Mouse (Mus musculus) midbrain, postnatal 0 days (tissue): ENCODE measurements at regions not wholly inside any gene's neighbourhood (a gene's known extent, or its start where the extent isn't known, plus 50 kb on each side); places are given as distances from the start of the nearest gene placed in this dataset.
"Not testable (repeated sequence)": the region's sequence is repeated elsewhere in the genome, so short reads cannot be mapped to it uniquely, and the experiment has no call there.

Experiments
- ATAC-seq: fragments of 200-750 bp; cut with Nextera tagmentation; 2 replicates; pipeline ENCODE4 v1.8.0; 2017; ENCODE audit warnings: moderate number of reproducible peaks, mild to moderate bottlenecking, moderate TSS enrichment, moderate library complexity; ENCODE audit not compliant: low FRiP score
- DNase-seq: peaks from one replicate; pipeline ENCODE4 v3.0.0-alpha.2; 2015; ENCODE audit warnings: low spot score
- H3K27ac ChIP-seq: fragments of 300-500 bp; sonication (generic); 2 replicates; pipeline ENCODE4 v1.5.1; 2014; ENCODE audit warnings: low read depth, mild to moderate bottlenecking, low read length, mixed read lengths
- H3K27me3 ChIP-seq: fragments of 300-500 bp; sonication (generic); 2 replicates; pipeline ENCODE4 v1.6.1; 2014; ENCODE audit warnings: low read length, control low read depth, mixed read lengths; ENCODE audit not compliant: insufficient read depth
- H3K36me3 ChIP-seq: fragments of 300-500 bp; sonication (generic); 2 replicates; pipeline ENCODE4 v1.6.1; 2014; ENCODE audit warnings: low read length, control low read depth, mixed read lengths; ENCODE audit not compliant: insufficient read depth
- H3K4me1 ChIP-seq: fragments of 300-500 bp; sonication (generic); 2 replicates; pipeline ENCODE4 v1.6.1; 2014; ENCODE audit warnings: mild to moderate bottlenecking, control low read depth, antibody characterized with exemption, low read length, mixed read lengths; ENCODE audit not compliant: insufficient read depth
- H3K4me2 ChIP-seq: fragments of 300-500 bp; sonication (generic); 2 replicates; pipeline ENCODE4 v1.6.1; 2014; ENCODE audit warnings: low read depth, mild to moderate bottlenecking, low read length, mixed read lengths; ENCODE audit not compliant: poor library complexity, severe bottlenecking
- H3K4me3 ChIP-seq: fragments of 300-500 bp; sonication (generic); 2 replicates; pipeline ENCODE4 v1.5.1; 2014; ENCODE audit warnings: low read depth, mild to moderate bottlenecking, low read length, moderate library complexity
- H3K9ac ChIP-seq: fragments of 300-500 bp; sonication (generic); replicated peaks from 2 replicates; pipeline ENCODE4 v1.6.1; 2014; ENCODE audit warnings: mild to moderate bottlenecking, low read length, moderate library complexity, mixed read lengths; ENCODE audit not compliant: poor library complexity, severe bottlenecking
- H3K9me3 ChIP-seq: fragments of 300-500 bp; sonication (generic); 2 replicates; pipeline ENCODE4 v1.6.1; 2016; ENCODE audit warnings: low read length, control low read depth
- CTCF ChIP-seq: IDR thresholded peaks from 2 replicates; pipeline ENCODE4 v1.5.1; 2016; ENCODE audit warnings: antibody characterized with exemption, mild to moderate bottlenecking
- WGBS: fragments of 180-500 bp; shearing (Covaris S2); extraction: QIAGEN DNeasy Blood & Tissue Kit; methylation state at CpG from one replicate; pipeline ENCODE4 v1.1.7; 2014; 5-methylcytosine and 5-hydroxymethylcytosine counted together

DNA sequence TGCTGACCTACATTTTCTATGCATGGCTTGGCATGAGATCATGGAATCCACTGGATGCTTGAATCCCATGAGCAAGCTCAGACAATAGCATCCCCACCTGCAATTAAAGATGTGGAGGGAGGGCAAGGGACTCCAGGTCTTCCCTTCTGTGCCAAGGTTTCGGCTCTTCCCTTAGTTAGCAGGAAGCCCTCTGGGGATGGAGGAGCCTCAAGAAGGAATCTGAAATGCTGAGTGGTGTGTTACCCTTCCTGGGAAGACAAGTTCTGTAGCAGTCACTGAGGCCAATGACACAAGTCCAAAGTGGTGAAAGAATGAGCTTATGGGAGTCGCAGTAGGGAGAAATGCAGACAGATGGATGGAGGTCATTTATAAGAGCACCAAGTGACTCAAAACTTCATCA, 125.4 kb upstream of the Dapk1 start:
- H3K9ac ChIP-seq = no peak overlapping the region
- H3K4me2 ChIP-seq = no peak overlapping the region
- H3K36me3 ChIP-seq = no peaks in the 10 kb centered on the region
- H3K4me3 ChIP-seq = no peak overlapping the region
- 0 out of 2 replicates have a peak, but pooled peaks cover 12% of the 10 kb centered on the region for H3K27me3 ChIP-seq
- 94% methylated on average over 2 of the region's 2 CpGs for WGBS
- no peak for DNase-seq
- no peak for ATAC-seq
- no peak overlapping the region for H3K27ac ChIP-seq
- TF ChIP-seq CTCF = no peak
- H3K4me1 ChIP-seq = no peaks in the 10 kb centered on the region
- no peaks in the 10 kb centered on the region for H3K9me3 ChIP-seq

DNA sequence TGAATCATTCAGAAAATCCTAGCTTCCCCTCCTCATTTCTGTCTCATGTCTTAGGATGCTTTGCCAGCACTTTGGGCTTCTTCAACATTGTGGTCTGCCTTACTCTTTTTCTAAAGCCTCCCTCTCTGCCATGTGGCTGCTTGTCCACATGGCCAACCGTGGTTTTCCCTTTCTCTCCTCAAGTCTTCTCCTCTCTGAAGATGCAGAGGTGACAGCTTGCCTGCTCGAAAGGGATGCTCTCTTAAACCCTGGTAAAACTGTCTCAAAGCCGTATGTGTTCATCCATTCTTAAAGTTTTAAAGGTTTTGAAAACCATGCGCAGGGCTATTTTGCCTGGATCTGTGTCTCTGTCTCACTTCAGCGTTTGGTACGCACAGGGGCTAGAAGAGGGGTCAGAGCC, 123.4 kb upstream of the Dapk1 start:
- 69% methylated on average over 6 of the region's 6 CpGs for WGBS

DNA sequence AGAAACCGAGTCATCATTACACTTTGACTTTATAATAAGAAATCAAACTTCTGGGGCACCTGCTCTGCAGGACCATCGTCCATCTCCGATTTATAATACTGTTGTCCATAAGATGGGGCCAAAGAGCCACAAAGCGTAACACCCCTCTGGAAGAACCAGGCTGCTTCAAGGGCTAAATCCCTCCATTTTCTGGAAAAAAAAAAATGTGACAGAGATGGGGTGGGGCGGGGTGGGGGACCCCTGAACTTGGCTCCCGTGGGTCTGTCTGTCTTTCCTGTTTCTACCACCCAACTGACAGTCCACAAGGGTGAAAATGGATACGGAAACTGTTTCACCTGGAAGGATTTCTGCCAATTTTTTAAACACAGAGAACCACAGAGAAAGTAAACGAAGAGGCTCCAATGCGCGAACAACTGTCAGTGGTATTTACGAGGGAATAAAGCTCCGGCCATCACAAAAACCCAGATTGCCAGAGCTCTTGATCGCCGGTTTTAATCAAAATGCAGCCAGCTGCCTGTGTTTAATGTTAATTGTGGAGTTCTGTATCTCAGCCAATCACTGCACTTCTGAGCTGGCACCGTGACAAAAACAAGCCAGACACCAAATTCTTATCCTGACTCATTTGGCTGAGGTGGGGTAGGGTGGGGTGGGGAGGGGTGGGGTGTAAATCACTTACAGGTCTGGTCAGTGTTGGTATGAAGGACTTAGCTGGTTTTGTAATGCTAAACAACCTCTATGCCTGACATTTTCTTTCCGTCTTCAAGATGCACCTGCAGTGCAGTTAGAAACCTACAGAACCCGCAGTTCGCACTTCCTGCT, 122.5 kb upstream of the Dapk1 start:
- peak; percentile 79 for TF ChIP-seq CTCF
- ATAC-seq (peak; percentile 53), DNase-seq (peak; percentile 75)
- H3K4me2 ChIP-seq = peak overlapping the region; percentile 57
- no peaks in the 10 kb centered on the region for H3K36me3 ChIP-seq
- H3K4me3 ChIP-seq = peak overlapping the region; percentile 37
- peak overlapping the region; percentile 36; the same call in 1 of the 2 replicates for H3K9ac ChIP-seq
- H3K4me1 ChIP-seq = no peaks in the 10 kb centered on the region
- H3K9me3 ChIP-seq = no peaks in the 10 kb centered on the region
- H3K27me3 ChIP-seq = 0 out of 2 replicates have a peak, but pooled peaks cover 12% of the 10 kb centered on the region
- H3K27ac ChIP-seq = no peak overlapping the region
- 4% methylated on average over 18 of the region's 18 CpGs for WGBS

More for the DNA sequence above, 123.4 kb upstream of the Dapk1 start:
- ATAC-seq = no peak
- H3K27me3 ChIP-seq = 0 out of 2 replicates have a peak, but pooled peaks cover 12% of the 10 kb centered on the region
- H3K4me1 ChIP-seq = no peaks in the 10 kb centered on the region
- H3K27ac ChIP-seq = no peak overlapping the region
- no peaks in the 10 kb centered on the region for H3K9me3 ChIP-seq
- H3K4me3 ChIP-seq = no peak overlapping the region
- H3K9ac ChIP-seq = no peak overlapping the region
- no peak for TF ChIP-seq CTCF
- no peaks in the 10 kb centered on the region for H3K36me3 ChIP-seq
- no peak overlapping the region for H3K4me2 ChIP-seq
- no peak for DNase-seq

DNA sequence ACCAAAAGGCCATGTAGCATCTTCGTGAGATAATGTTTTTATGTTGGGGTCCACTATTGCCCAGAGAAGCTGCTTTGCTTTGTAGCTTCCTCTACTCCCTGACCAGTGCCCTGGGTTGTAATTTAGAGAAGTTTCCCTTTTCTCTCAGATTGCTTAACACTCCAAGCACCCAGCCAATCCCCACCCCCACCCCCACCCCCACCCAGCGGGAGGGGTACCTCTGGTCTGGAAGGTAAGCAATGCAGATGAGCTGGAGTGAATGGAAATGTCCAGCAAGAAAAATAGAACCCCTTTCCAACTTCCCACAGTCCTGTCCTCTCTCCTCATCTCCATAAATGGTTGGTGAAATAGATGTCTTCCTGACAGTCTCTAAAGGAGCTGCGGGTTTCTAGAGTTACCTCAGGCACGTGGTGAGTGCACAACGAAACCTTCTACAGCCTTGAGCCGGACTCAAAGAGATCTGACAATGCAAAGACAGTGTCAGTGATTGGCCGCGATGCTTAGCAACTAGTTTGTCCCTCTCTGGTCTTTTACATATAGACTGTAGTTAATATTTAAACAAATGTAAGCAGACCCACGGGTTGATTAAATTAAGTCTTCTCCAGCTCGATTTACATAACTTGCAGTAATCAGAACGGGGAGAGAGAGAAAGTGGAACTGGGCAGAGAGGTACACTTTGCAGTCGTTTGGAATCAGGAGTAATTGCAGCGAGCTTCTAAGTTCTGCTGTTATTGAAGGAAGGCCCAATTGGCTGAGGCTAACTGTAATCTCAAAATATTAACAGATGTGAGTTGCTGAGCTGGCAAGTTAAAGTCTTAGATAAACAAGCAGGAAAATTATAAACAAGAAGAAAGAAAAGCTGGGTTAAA, 121.7 kb upstream of the Dapk1 start:
- Histone ChIP-seq H3K4me2 (peak overlapping the region; percentile 57), H3K27me3 (0 out of 2 replicates have a peak, but pooled peaks cover 12% of the 10 kb centered on the region), H3K36me3 (no peaks in the 10 kb centered on the region), H3K4me1 (no peaks in the 10 kb centered on the region), H3K9me3 (no peaks in the 10 kb centered on the region), H3K27ac (no peak overlapping the region), H3K4me3 (no peak overlapping the region; the same call in 1 of the 2 replicates), H3K9ac (no peak overlapping the region)
- DNase-seq (no peak), ATAC-seq (peak; percentile 24; the same call in 1 of the 2 replicates)
- WGBS = 18% methylated on average over 13 of the region's 13 CpGs
- no peak for TF ChIP-seq CTCF

DNA sequence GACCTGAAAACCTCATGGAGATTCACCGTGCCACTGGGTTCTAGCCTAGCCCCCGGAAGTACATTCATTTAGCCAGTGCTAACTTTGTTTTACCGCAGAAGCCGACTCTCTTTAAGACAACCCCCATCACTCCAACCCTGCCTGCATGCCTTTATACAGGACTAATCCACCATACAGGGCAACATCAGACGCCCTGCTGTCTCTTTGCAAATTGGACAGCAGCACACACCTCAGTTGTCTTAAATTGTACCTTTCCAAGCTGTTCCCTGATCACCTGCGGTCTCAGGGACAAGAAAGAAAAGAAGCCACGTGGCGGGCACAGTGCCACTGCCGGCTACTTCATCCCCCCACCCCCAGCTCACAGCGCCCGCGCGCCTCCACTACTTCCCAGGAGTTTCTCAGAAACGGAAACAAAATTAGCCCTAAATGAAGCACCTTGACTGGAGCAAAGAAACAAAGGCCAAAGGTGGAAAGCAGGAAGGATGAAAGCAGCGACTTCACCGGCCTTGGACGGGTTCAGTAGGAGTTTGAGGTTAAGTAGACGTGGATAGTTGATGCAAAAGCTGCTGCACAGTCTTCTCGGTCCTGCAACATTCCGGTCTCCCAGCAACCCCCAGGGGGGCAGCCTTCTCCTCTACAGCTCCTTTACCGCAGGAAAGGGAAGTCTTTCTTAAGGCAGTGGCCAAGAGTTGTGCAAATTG, 120.9 kb upstream of the Dapk1 start:
- Histone ChIP-seq H3K9ac (no peak overlapping the region), H3K36me3 (no peaks in the 10 kb centered on the region), H3K27ac (no peak overlapping the region), H3K4me1 (no peaks in the 10 kb centered on the region), H3K9me3 (no peaks in the 10 kb centered on the region), H3K4me2 (peak overlapping the region; percentile 20; the same call in 1 of the 2 replicates), H3K27me3 (0 out of 2 replicates have a peak, but pooled peaks cover 12% of the 10 kb centered on the region), H3K4me3 (no peak overlapping the region; the same call in 1 of the 2 replicates)
- TF ChIP-seq CTCF = no peak
- 4% methylated on average over 21 of the region's 21 CpGs for WGBS
- DNase-seq (no peak), ATAC-seq (no peak)

DNA sequence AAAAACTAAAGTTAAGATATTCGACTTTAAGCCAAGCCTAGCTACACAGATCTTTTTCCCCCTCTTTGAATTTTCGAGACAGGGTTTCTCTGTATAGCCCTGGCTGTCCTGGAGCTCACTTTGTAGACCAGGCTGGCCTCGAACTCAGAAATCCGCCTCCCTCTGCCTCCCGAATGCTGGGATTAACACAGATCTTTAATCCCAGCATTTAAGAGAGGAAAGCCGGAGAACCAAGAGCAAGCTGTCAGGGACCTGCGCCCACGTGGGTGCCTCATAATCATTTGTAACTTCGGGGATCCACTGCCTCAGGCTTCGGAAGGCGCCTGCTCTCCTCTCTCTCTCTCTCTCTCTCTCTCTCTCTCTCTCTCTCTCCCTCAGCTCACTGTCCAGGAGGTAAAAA, 120.3 kb upstream of the Dapk1 start:
- H3K9ac ChIP-seq, DNase-seq, H3K4me3 ChIP-seq, H3K4me1 ChIP-seq, ATAC-seq, H3K27ac ChIP-seq, H3K4me2 ChIP-seq, H3K9me3 ChIP-seq, H3K36me3 ChIP-seq: not testable (repeated sequence)
- WGBS = 61% methylated on average over 11 of the region's 11 CpGs
- H3K27me3 ChIP-seq = 0 out of 2 replicates have a peak, but pooled peaks cover 12% of the 10 kb centered on the region
